Mouse (Mus musculus) liver, postnatal 0 days (tissue): ENCODE data around the gene Tmem131.

Experiments
- CTCF ChIP-seq: sonication (generic); IDR thresholded peaks from 2 replicates; pipeline ENCODE4 v1.5.1; 2016; ENCODE audit warnings: antibody characterized with exemption, low read depth
- EP300 ChIP-seq: IDR thresholded peaks from 2 replicates; pipeline ENCODE4 v1.6.1; 2016; ENCODE audit warnings: antibody characterized with exemption, low read depth, mild to moderate bottlenecking

- no peak for TF ChIP-seq CTCF
- no peak for TF ChIP-seq EP300
These were observed 135.5 kb downstream of the Tmem131 start for GRCm38 (mm10) chr1:36807782-36808565.
